Mouse (Mus musculus) adrenal gland, adult 2 months (tissue): Measurements from ENCODE around the gene Gm17402. TPM values are rescaled to one million over a fixed set of nuclear protein-coding genes. Genes with fewer than 3 reads are reported as not detected.

Source experiments
- DNase-seq: peaks from one replicate; pipeline ENCODE4 v3.0.0; 2021
- long read RNA-seq: library from polyadenylated mRNA; stranded (forward); transcript quantifications from one replicate; pipeline ENCODE4 v2.0.0, GENCODE M21; 2021
- polyA plus RNA-seq: library from polyadenylated mRNA; depleted of rRNA; stranded (reverse); fragments of >200 nt; gene quantifications from 2 replicates; pipeline ENCODE4 v1.2.3, GENCODE M21; 2012; rRNA removed
- total RNA-seq, 2 experiments: library from RNA; stranded (reverse); gene quantifications; 2 replicates each; pipeline ENCODE4 v1.2.3; 2021

Gm17402 gene
- not detected for total RNA-seq
- polyA plus RNA-seq, result not detected in 2 replicates
- long read RNA-seq, result 0 reads

GRCm38 (mm10) chr3:67375063-67375462, at the start of gene Gm17402:
TSS of gene Gm17402 (minus strand) at chr3:67375163.
- no peak for DNase-seq

GRCm38 (mm10) chr3:67378215-67378614, 3.3 kb upstream of the Gm17402 start:
- DNase-seq, result no peak

- no peak for DNase-seq
These were observed 594 bp downstream of the Gm17402 start for GRCm38 (mm10) chr3:67374360-67374778.

- peak; percentile 96 for DNase-seq
These were observed 1.1 kb downstream of the Gm17402 start, which contains the start of gene Mlf1 for GRCm38 (mm10) chr3:67373872-67374271. TSS of gene Mlf1 (plus strand) at chr3:67374097.

GRCm38 (mm10) chr3:67372781-67373180, 2.2 kb downstream of the Gm17402 start:
- no peak for DNase-seq

- DNase-seq, result no peak
These were observed 2.8 kb downstream of the Gm17402 start for GRCm38 (mm10) chr3:67372194-67372593.

GRCm38 (mm10) chr3:67369407-67370079, 5.4 kb downstream of the Gm17402 start:
- DNase-seq, result no peak

GRCm38 (mm10) chr3:67367481-67367880, 7.5 kb downstream of the Gm17402 start:
- peak; percentile 88 for DNase-seq

GRCm38 (mm10) chr3:67366087-67366892, 8.7 kb downstream of the Gm17402 start:
- DNase-seq, result no peak

GRCm38 (mm10) chr3:67358376-67358775, 16.6 kb downstream of the Gm17402 start:
- DNase-seq, result no peak

GRCm38 (mm10) chr3:67352763-67353149, 22.2 kb downstream of the Gm17402 start:
- no peak for DNase-seq

- DNase-seq, result peak; percentile 38
These were observed 22.7 kb downstream of the Gm17402 start for GRCm38 (mm10) chr3:67352128-67352762.

- DNase-seq, result no peak
These were observed 23.4 kb downstream of the Gm17402 start for GRCm38 (mm10) chr3:67351406-67352127.

- DNase-seq, result no peak
These were observed 28.3 kb downstream of the Gm17402 start for GRCm38 (mm10) chr3:67346674-67347073.

- peak; percentile 39 for DNase-seq
These were observed 30.4 kb downstream of the Gm17402 start for GRCm38 (mm10) chr3:67344599-67344998.

- no peak for DNase-seq
These were observed 31.8 kb downstream of the Gm17402 start for GRCm38 (mm10) chr3:67343004-67343662.

GRCm38 (mm10) chr3:67340921-67341320, 34.0 kb downstream of the Gm17402 start:
- DNase-seq, result no peak

GRCm38 (mm10) chr3:67339558-67339957, 35.4 kb downstream of the Gm17402 start:
- no peak for DNase-seq

GRCm38 (mm10) chr3:67322422-67322821, 52.5 kb downstream of the Gm17402 start:
- DNase-seq, result no peak
